Mouse (Mus musculus): ENCODE data around the gene Pdcd1lg2.
"Not testable (repeated sequence)": the region's sequence is repeated elsewhere in the genome, so short reads cannot be mapped to it uniquely, and the experiment has no call there.

The Pdcd1lg2 gene

GRCm38 (mm10) chr19:29384412-29384811 lies 26.3 kb upstream of the Pdcd1lg2 start:
- no peak for DNase-seq (ENCODE audit: low spot score)

GRCm38 (mm10) chr19:29384994-29385393 lies 25.7 kb upstream of the Pdcd1lg2 start:
- DNase-seq (ENCODE audit: low spot score), result no peak

GRCm38 (mm10) chr19:29385822-29386221 lies 24.9 kb upstream of the Pdcd1lg2 start:
- DNase-seq (ENCODE audit: low spot score), result no peak

- no peak for DNase-seq (ENCODE audit: low spot score)
Observed at GRCm38 (mm10) chr19:29388818-29389217, 21.9 kb upstream of the Pdcd1lg2 start.

- no peak for DNase-seq (ENCODE audit: low spot score)
Observed at GRCm38 (mm10) chr19:29390483-29390882, 20.2 kb upstream of the Pdcd1lg2 start.

GRCm38 (mm10) chr19:29391279-29391678 lies 19.4 kb upstream of the Pdcd1lg2 start:
- no peak for DNase-seq (ENCODE audit: low spot score)

- no peak for DNase-seq (ENCODE audit: low spot score)
Observed at GRCm38 (mm10) chr19:29393333-29393732, 17.4 kb upstream of the Pdcd1lg2 start.

GRCm38 (mm10) chr19:29394721-29395120 lies 16.0 kb upstream of the Pdcd1lg2 start:
- no peak for DNase-seq (ENCODE audit: low spot score)

- no peak for DNase-seq (ENCODE audit: low spot score)
Observed at GRCm38 (mm10) chr19:29396353-29396752, 14.4 kb upstream of the Pdcd1lg2 start.

- no peak for DNase-seq (ENCODE audit: low spot score)
Observed at GRCm38 (mm10) chr19:29399786-29400185, 10.9 kb upstream of the Pdcd1lg2 start.

- no peak for DNase-seq (ENCODE audit: low spot score)
Observed at GRCm38 (mm10) chr19:29400466-29400865, 10.3 kb upstream of the Pdcd1lg2 start.

GRCm38 (mm10) chr19:29402621-29403020 lies 8.1 kb upstream of the Pdcd1lg2 start:
- no peak for DNase-seq (ENCODE audit: low spot score)

GRCm38 (mm10) chr19:29403251-29403650 lies 7.5 kb upstream of the Pdcd1lg2 start:
- no peak for DNase-seq (ENCODE audit: low spot score)

GRCm38 (mm10) chr19:29405388-29405787 lies 5.3 kb upstream of the Pdcd1lg2 start:
- no peak for DNase-seq (ENCODE audit: low spot score)

GRCm38 (mm10) chr19:29406042-29407017 lies 4.4 kb upstream of the Pdcd1lg2 start:
- DNase-seq (ENCODE audit: low spot score), result no peak

GRCm38 (mm10) chr19:29412476-29413420 lies 2.0 kb downstream of the Pdcd1lg2 start:
- no peak for DNase-seq (ENCODE audit: low spot score)

- DNase-seq (ENCODE audit: low spot score), result no peak
Observed at GRCm38 (mm10) chr19:29414513-29414912, 3.8 kb downstream of the Pdcd1lg2 start.

- DNase-seq (ENCODE audit: low spot score), result not testable (repeated sequence)
Observed at GRCm38 (mm10) chr19:29414917-29415316, 4.2 kb downstream of the Pdcd1lg2 start.

- no peak for DNase-seq (ENCODE audit: low spot score)
Observed at GRCm38 (mm10) chr19:29416393-29416902, 5.7 kb downstream of the Pdcd1lg2 start.

GRCm38 (mm10) chr19:29417188-29417587 lies 6.5 kb downstream of the Pdcd1lg2 start:
- no peak for DNase-seq (ENCODE audit: low spot score)

GRCm38 (mm10) chr19:29417894-29418293 lies 7.2 kb downstream of the Pdcd1lg2 start:
- DNase-seq (ENCODE audit: low spot score), result no peak

- DNase-seq (ENCODE audit: low spot score), result no peak
Observed at GRCm38 (mm10) chr19:29418661-29419115, 8.0 kb downstream of the Pdcd1lg2 start.

Measured in ovary, adult 18-20 months (tissue).